Mouse (Mus musculus): ENCODE measurements at regions not wholly inside any gene's neighbourhood (a gene's known extent, or its start where the extent isn't known, plus 50 kb on each side); places are given as distances from the start of the nearest gene placed in this dataset.

GRCm38 (mm10) chr9:25201671-25202070 lies 50.1 kb upstream of the Herpud2 start:
- WGBS, result 44% methylated on average over 6 of the region's 6 CpGs
- TF ChIP-seq POLR2A (IDR thresholded peaks at IDR 0.05; ENCODE audit: borderline replicate concordance, insufficient read depth, low read length) (no peak), CTCF (IDR thresholded peaks at IDR 0.05; ENCODE audit: borderline replicate concordance, insufficient read depth, low read depth, low read length) (no peak)
- Histone ChIP-seq H3K4me1 (ENCODE audit: control insufficient read depth, insufficient read depth, low read length) (no peaks in the 10 kb centered on the region), H3K4me3 (replicated peaks; ENCODE audit: insufficient read depth, low read depth, low read length) (no peak overlapping the region), H3K27me3 (ENCODE audit: control insufficient read depth, insufficient read depth, low read length) (no peaks in the 10 kb centered on the region), H3K27ac (ENCODE audit: insufficient read depth, low read length) (no peak overlapping the region)
- DNase-seq, result peak in 1 of 2 experiments; percentile 13
